ENCODE assay signal across 11 mouse cellular contexts in the genomic region with DNA sequence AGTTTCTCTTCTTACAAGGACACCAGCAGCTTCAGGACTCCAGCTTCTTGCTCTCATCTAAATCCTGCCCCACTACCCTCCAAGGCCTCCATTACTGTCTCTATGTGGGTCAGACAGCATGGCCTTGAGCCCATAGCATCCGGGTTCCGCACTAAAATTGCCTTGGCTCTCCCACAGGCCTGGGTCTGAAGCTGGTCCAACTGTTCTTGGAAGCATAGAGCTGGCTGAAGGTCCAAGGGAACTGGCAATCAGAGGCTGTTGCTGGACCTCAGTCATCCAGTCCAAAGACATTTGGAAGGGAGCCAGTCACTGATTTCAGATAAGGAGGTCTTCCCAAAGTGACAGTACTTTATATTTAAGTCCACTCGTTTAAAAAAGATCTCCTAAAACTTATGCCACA.
DNase-seq lines count a peak whose midpoint lies in the region; ATAC-seq and TF ChIP-seq lines count a peak whose summit lies in the region.
"Had no signal": no experiment of that assay in that cellular context is flagged by ENCODE, and none has a peak within 500 bp of the region (broad histone marks: within the 10 kb centered on the region; RNA-seq: fewer than 3 reads in every experiment).

No protein-coding gene starts in this region.

- no peaks in the 10 kb centered on the region for H3K27me3 ChIP-seq in kidney, adult 2 months (replicated peaks; ENCODE audit: control insufficient read depth, insufficient read depth, low read length)
- peaks cover 5% of the 10 kb centered on the region for H3K27me3 ChIP-seq in midbrain, embryonic 11.5 days (ENCODE audit: control insufficient read depth, insufficient read depth, low read length)
- H3K27me3 ChIP-seq in neural tube, embryonic 15.5 days (replicated peaks) = 0 out of 2 replicates have a peak, but pooled peaks cover 6% of the 10 kb centered on the region
- H3K27me3 ChIP-seq in stomach, postnatal 0 days (ENCODE audit: control insufficient read depth, insufficient read depth, low read length) = no peaks in the 10 kb centered on the region
- H3K27me3 ChIP-seq: CH12.LX had no signal

- no peak overlapping the region for H3K27ac ChIP-seq in kidney, adult 2 months (ENCODE audit: insufficient read depth, low read depth, low read length)
- no peak overlapping the region for H3K27ac ChIP-seq in midbrain, embryonic 11.5 days (ENCODE audit: low read depth, low read length)
- no peak overlapping the region for H3K27ac ChIP-seq in neural tube, embryonic 15.5 days (replicated peaks)
- no peak overlapping the region for H3K27ac ChIP-seq in stomach, postnatal 0 days (replicated peaks)
- H3K27ac ChIP-seq: limb, embryonic 12.5 days; neural tube, embryonic 12.5 days had no signal

- no peak overlapping the region for H3K4me3 ChIP-seq in kidney, adult 2 months (ENCODE audit: insufficient read depth, low read depth, low read length)
- H3K4me3 ChIP-seq in midbrain, embryonic 11.5 days (ENCODE audit: low read depth, low read length) = no peak overlapping the region
- H3K4me3 ChIP-seq in neural tube, embryonic 15.5 days (replicated peaks) = no peak overlapping the region
- H3K4me3 ChIP-seq in stomach, postnatal 0 days (ENCODE audit: low read depth, low read length) = no peak overlapping the region
- H3K4me3 ChIP-seq: limb, embryonic 12.5 days; neural tube, embryonic 12.5 days had no signal

- no peaks in the 10 kb centered on the region for H3K36me3 ChIP-seq in kidney, adult 2 months (ENCODE audit: control insufficient read depth, insufficient read depth, low read length)
- no peaks in the 10 kb centered on the region for H3K36me3 ChIP-seq in midbrain, embryonic 11.5 days (ENCODE audit: control insufficient read depth, insufficient read depth, low read length)
- H3K36me3 ChIP-seq in neural tube, embryonic 15.5 days = no peaks in the 10 kb centered on the region
- no peaks in the 10 kb centered on the region for H3K36me3 ChIP-seq in stomach, postnatal 0 days (ENCODE audit: control insufficient read depth, insufficient read depth, low read length)
- H3K36me3 ChIP-seq: neural tube, embryonic 12.5 days had no signal

- 70% methylated on average over 3 of the region's 3 CpGs for whole genome bisulfite sequencing in kidney, adult 2 months
- 95% methylated on average over 3 of the region's 3 CpGs for WGBS in midbrain, embryonic 11.5 days
- 85% methylated on average over 3 of the region's 3 CpGs for WGBS in neural tube, embryonic 15.5 days
- WGBS in stomach, postnatal 0 days = 74% methylated on average over 3 of the region's 3 CpGs

- H3K9me3 ChIP-seq in midbrain, embryonic 11.5 days (ENCODE audit: control insufficient read depth, low read length) = no peaks in the 10 kb centered on the region
- no peaks in the 10 kb centered on the region for H3K9me3 ChIP-seq in neural tube, embryonic 15.5 days (replicated peaks)
- H3K9me3 ChIP-seq in stomach, postnatal 0 days (ENCODE audit: control insufficient read depth, low read length) = no peaks in the 10 kb centered on the region
- H3K9me3 ChIP-seq: limb, embryonic 12.5 days; neural tube, embryonic 12.5 days had no signal

- no peaks in the 10 kb centered on the region for H3K4me1 ChIP-seq in kidney, adult 2 months (ENCODE audit: control insufficient read depth, insufficient read depth, low read length)
- no peaks in the 10 kb centered on the region for H3K4me1 ChIP-seq in midbrain, embryonic 11.5 days (ENCODE audit: control insufficient read depth, insufficient read depth, low read length)
- H3K4me1 ChIP-seq in neural tube, embryonic 15.5 days = no peaks in the 10 kb centered on the region
- no peaks in the 10 kb centered on the region for H3K4me1 ChIP-seq in stomach, postnatal 0 days (replicated peaks; ENCODE audit: control insufficient read depth, insufficient read depth)

- H3K9ac ChIP-seq in midbrain, embryonic 11.5 days (ENCODE audit: low read length) = no peak overlapping the region
- H3K9ac ChIP-seq in neural tube, embryonic 15.5 days (replicated peaks) = no peak overlapping the region
- H3K9ac ChIP-seq in stomach, postnatal 0 days (ENCODE audit: low read length) = no peak overlapping the region
- H3K9ac ChIP-seq: limb, embryonic 12.5 days; neural tube, embryonic 12.5 days had no signal

- no peak overlapping the region for H3K4me2 ChIP-seq in midbrain, embryonic 11.5 days
- H3K4me2 ChIP-seq in neural tube, embryonic 15.5 days = no peak overlapping the region
- no peak overlapping the region for H3K4me2 ChIP-seq in stomach, postnatal 0 days (replicated peaks; ENCODE audit: low read depth)
- H3K4me2 ChIP-seq: limb, embryonic 12.5 days; neural tube, embryonic 12.5 days had no signal

- TF ChIP-seq EP300 in stomach, postnatal 0 days (optimal IDR thresholded peaks at IDR 0.05) = no peak

- DNase-seq in kidney, adult 2 months = peak; percentile 63
- no peak for DNase-seq in kidney, adult 11 months
- DNase-seq in adrenal gland, adult 18-20 months (ENCODE audit: low spot score in 2 of 2) = peak; percentile 25 to 35
- DNase-seq in gastrocnemius, adult 8-10 months (ENCODE audit: low spot score in 2 of 2) = peak; percentile 27 to 42
- peak; percentile 46 to 74 for DNase-seq in layer of hippocampus, postnatal 14 days (ENCODE audit: low spot score in 2 of 2)
- no peak for DNase-seq in midbrain, embryonic 11.5 days (ENCODE audit: low spot score, missing footprints)
- DNase-seq in stomach, postnatal 0 days (ENCODE audit: low spot score) = no peak

- no peak for TF ChIP-seq POLR2A in kidney, adult 2 months (IDR thresholded peaks at IDR 0.05; ENCODE audit: low read depth, low read length)

- no peak for ATAC-seq in midbrain, embryonic 11.5 days (ENCODE audit: low FRiP score)
- no peak for ATAC-seq in neural tube, embryonic 15.5 days (ENCODE audit: low FRiP score)
- ATAC-seq in stomach, postnatal 0 days (ENCODE audit: low FRiP score, low TSS enrichment) = no peak

- TF ChIP-seq CTCF in kidney, adult 2 months (conservative IDR thresholded peaks at IDR 0.05; ENCODE audit: insufficient read depth, insufficient read length, low read depth, low read length) = no peak
- no peak for TF ChIP-seq CTCF in stomach, postnatal 0 days (IDR thresholded peaks at IDR 0.05; ENCODE audit: low read depth)

Comparison
In these comparisons a context has a peak if more than half of its experiments do, and no peak if none do; other contexts are left out.
1. DNase-seq: peak in kidney, adult 2 months (single experiment), adrenal gland, adult 18-20 months (2 of 2), gastrocnemius, adult 8-10 months (2 of 2) and layer of hippocampus, postnatal 14 days (2 of 2); none in kidney, adult 11 months (single experiment), midbrain, embryonic 11.5 days (single experiment) and stomach, postnatal 0 days (single experiment).